Mouse (Mus musculus) cerebellum, adult 2 months (tissue): Measurements from ENCODE around the gene Ikbip.

Experiments
- CTCF ChIP-seq: fragments of 200-500 bp; IDR thresholded peaks from 2 replicates; pipeline ENCODE4 v1.5.1; 2011; ENCODE audit warnings: low read depth, mild to moderate bottlenecking, control low read depth, low read length, moderate library complexity, borderline replicate concordance; ENCODE audit not compliant: insufficient read depth
- POLR2A ChIP-seq: fragments of 200-500 bp; IDR thresholded peaks from 2 replicates; pipeline ENCODE4 v1.6.1; 2011; ENCODE audit warnings: low read length, control low read depth, borderline replicate concordance; ENCODE audit not compliant: insufficient read depth

DNA sequence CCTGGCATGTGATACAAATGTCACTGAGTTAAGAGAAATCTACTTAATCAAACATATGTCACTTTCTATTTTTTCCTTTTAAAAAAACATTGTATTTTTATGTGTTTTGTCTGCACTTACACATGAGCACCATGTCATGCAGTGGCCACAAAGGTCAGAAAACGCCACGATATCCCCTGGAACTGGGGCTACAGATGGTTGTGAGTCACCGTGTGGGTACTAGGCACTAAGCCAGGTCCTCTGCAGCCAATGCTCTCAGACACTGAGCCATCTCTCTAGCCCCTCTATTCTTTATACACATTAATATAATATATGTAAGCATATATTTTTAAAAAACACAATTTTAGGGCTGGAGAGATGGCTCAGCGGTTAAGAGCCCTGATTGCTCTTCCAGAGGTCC is 33.0 kb upstream of the Ikbip start:
- no peak for TF ChIP-seq CTCF
- TF ChIP-seq POLR2A, result no peak
